Mouse (Mus musculus) intestine, embryonic 15.5 days (tissue): ENCODE measurements around the gene Ctns. TPM values are rescaled to one million over a fixed set of nuclear protein-coding genes. Genes with fewer than 3 reads are reported as not detected.
A peak's percentile ranks its signal among the peaks of the same experiment; 100 is the strongest.

Source experiments
- ATAC-seq: fragments of 200-750 bp; cut with Nextera tagmentation; 2 replicates; pipeline ENCODE4 v1.8.0; 2017; ENCODE audit warnings: moderate TSS enrichment, moderate library complexity
- H3K27ac ChIP-seq: fragments of 300-500 bp; sonication (generic); 2 replicates; pipeline ENCODE4 v1.5.1; 2015; ENCODE audit warnings: mild to moderate bottlenecking, inconsistent platforms
- H3K27me3 ChIP-seq: fragments of 300-500 bp; sonication (generic); replicated peaks from 2 replicates; pipeline ENCODE4 v1.6.1; 2015; ENCODE audit warnings: inconsistent platforms
- H3K36me3 ChIP-seq: fragments of 300-500 bp; sonication (generic); 2 replicates; pipeline ENCODE4 v1.6.1; 2015; ENCODE audit warnings: inconsistent platforms
- H3K4me1 ChIP-seq: fragments of 300-500 bp; sonication (generic); replicated peaks from 2 replicates; pipeline ENCODE4 v1.6.1; 2015; ENCODE audit warnings: inconsistent platforms
- H3K4me2 ChIP-seq: fragments of 300-500 bp; sonication (generic); replicated peaks from 2 replicates; pipeline ENCODE4 v1.6.1; 2015; ENCODE audit warnings: mild to moderate bottlenecking, inconsistent platforms
- H3K4me3 ChIP-seq: fragments of 300-500 bp; sonication (generic); replicated peaks from 2 replicates; pipeline ENCODE4 v1.5.1; 2015; ENCODE audit warnings: inconsistent platforms
- H3K9ac ChIP-seq: fragments of 300-500 bp; sonication (generic); 2 replicates; pipeline ENCODE4 v1.6.1; 2015; ENCODE audit warnings: inconsistent platforms
- H3K9me3 ChIP-seq: fragments of 300-500 bp; sonication (generic); 2 replicates; pipeline ENCODE4 v1.6.1; 2016; ENCODE audit warnings: inconsistent platforms
- WGBS: fragments of 180-500 bp; shearing (Covaris S2); methylation state at CpG from one replicate; pipeline ENCODE4 v1.1.7; 2015; 5-methylcytosine and 5-hydroxymethylcytosine counted together
- polyA plus RNA-seq: library from polyadenylated mRNA; unstranded; fragments of >200 nt; fragmentation: Nextera tagmentation; extraction: Ambion mirVana; gene quantifications from 2 replicates; pipeline ENCODE4 v1.2.1, GENCODE M21; 2015

The Ctns gene
- polyA plus RNA-seq, 1 experiment from 2014 or later: 23.8 TPM

GRCm38 (mm10) chr11:73187231-73187630 is 11.6 kb downstream of the Ctns start:
- Histone ChIP-seq H3K9me3 (no peaks in the 10 kb centered on the region), H3K4me1 (no peaks in the 10 kb centered on the region), H3K27ac (no peak overlapping the region), H3K36me3 (peaks cover 9% of the 10 kb centered on the region), H3K27me3 (no peaks in the 10 kb centered on the region), H3K9ac (no peak overlapping the region), H3K4me2 (no peak overlapping the region), H3K4me3 (no peak overlapping the region)
- WGBS: 91% methylated on average over 6 of the region's 6 CpGs
- ATAC-seq: no peak

- no peaks in the 10 kb centered on the region for H3K9me3 ChIP-seq
- no peak overlapping the region for H3K4me2 ChIP-seq
- no peak overlapping the region for H3K4me3 ChIP-seq
- H3K9ac ChIP-seq: no peak overlapping the region
- WGBS: 91% methylated on average over 10 of the region's 10 CpGs
- H3K27me3 ChIP-seq: no peaks in the 10 kb centered on the region
- no peak overlapping the region for H3K27ac ChIP-seq
- no peak for ATAC-seq
- H3K4me1 ChIP-seq: no peaks in the 10 kb centered on the region
- peaks cover 13% of the 10 kb centered on the region for H3K36me3 ChIP-seq
Observed at GRCm38 (mm10) chr11:73185872-73186615, 12.8 kb downstream of the Ctns start.

- H3K27me3 ChIP-seq: no peaks in the 10 kb centered on the region
- H3K9me3 ChIP-seq: no peaks in the 10 kb centered on the region
- H3K36me3 ChIP-seq: peaks cover 8% of the 10 kb centered on the region; the same call in 1 of the 2 replicates
- 4% methylated on average over 2 of the region's 2 CpGs for WGBS
- H3K4me3 ChIP-seq: peak overlapping the region; percentile 94
- ATAC-seq: peak; percentile 16
- H3K4me1 ChIP-seq: peaks cover 26% of the 10 kb centered on the region
- H3K27ac ChIP-seq: peak overlapping the region; percentile 97
- peak overlapping the region; percentile 78 for H3K9ac ChIP-seq
- peak overlapping the region; percentile 76 for H3K4me2 ChIP-seq
Observed at GRCm38 (mm10) chr11:73177895-73178294, 20.9 kb downstream of the Ctns start.

- Histone ChIP-seq H3K9ac (peak overlapping the region; percentile 78), H3K36me3 (peaks cover 8% of the 10 kb centered on the region; the same call in 1 of the 2 replicates), H3K9me3 (no peaks in the 10 kb centered on the region), H3K27me3 (no peaks in the 10 kb centered on the region), H3K4me2 (peak overlapping the region; percentile 76), H3K4me3 (peak overlapping the region; percentile 94), H3K27ac (peak overlapping the region; percentile 97), H3K4me1 (peaks cover 28% of the 10 kb centered on the region)
- peak; percentile 86 for ATAC-seq
- WGBS: under 1% methylated on average over 28 of the region's 28 CpGs
Observed at GRCm38 (mm10) chr11:73177509-73177875, 21.4 kb downstream of the Ctns start.

- Histone ChIP-seq H3K4me1 (peaks cover 30% of the 10 kb centered on the region), H3K27ac (peak within 1 kb of the TSS; percentile 97), H3K4me3 (peak within 1 kb of the TSS; percentile 94), H3K27me3 (no peaks in the 10 kb centered on the region), H3K9ac (peak within 1 kb of the TSS; percentile 78), H3K4me2 (peak within 1 kb of the TSS; percentile 78), H3K9me3 (no peaks in the 10 kb centered on the region), H3K36me3 (peaks cover 3% of the 10 kb centered on the region; the same call in 1 of the 2 replicates)
- ATAC-seq: peak; percentile 97
- under 1% methylated on average over 80 of the region's 81 CpGs for WGBS
Observed at GRCm38 (mm10) chr11:73176608-73177508, 22.0 kb downstream of the Ctns start, which contains the start of the genes Emc6 and Tax1bp3. Emc6 (minus strand) TSS chr11:73177037. Tax1bp3 (plus strand) TSS chr11:73177083.

- H3K36me3 ChIP-seq: peaks cover 3% of the 10 kb centered on the region; the same call in 1 of the 2 replicates
- peak overlapping the region; percentile 74 for H3K9ac ChIP-seq
- peak overlapping the region; percentile 94 for H3K4me3 ChIP-seq
- WGBS: under 1% methylated on average over 15 of the region's 15 CpGs
- no peak for ATAC-seq
- peaks cover 30% of the 10 kb centered on the region for H3K4me1 ChIP-seq
- H3K9me3 ChIP-seq: no peaks in the 10 kb centered on the region
- H3K27me3 ChIP-seq: no peaks in the 10 kb centered on the region
- peak overlapping the region; percentile 63; the same call in 1 of the 2 replicates for H3K27ac ChIP-seq
- H3K4me2 ChIP-seq: peak overlapping the region; percentile 78
Observed at GRCm38 (mm10) chr11:73176186-73176585, 22.7 kb downstream of the Ctns start.

GRCm38 (mm10) chr11:73175612-73176011 is 23.2 kb downstream of the Ctns start:
- H3K4me1 ChIP-seq: peaks cover 30% of the 10 kb centered on the region
- 0 out of 2 replicates have a peak overlapping the region, but pooled peaks have one; percentile 63 for H3K27ac ChIP-seq
- ATAC-seq: peak; percentile 31
- H3K9ac ChIP-seq: peak overlapping the region; percentile 74
- peak overlapping the region; percentile 78 for H3K4me2 ChIP-seq
- peak overlapping the region; percentile 94 for H3K4me3 ChIP-seq
- H3K27me3 ChIP-seq: no peaks in the 10 kb centered on the region
- H3K36me3 ChIP-seq: peaks cover 3% of the 10 kb centered on the region; the same call in 1 of the 2 replicates
- 28% methylated on average over 8 of the region's 8 CpGs for WGBS
- H3K9me3 ChIP-seq: no peaks in the 10 kb centered on the region

- peaks cover 15% of the 10 kb centered on the region for H3K4me1 ChIP-seq
- no peak overlapping the region for H3K27ac ChIP-seq
- ATAC-seq: no peak
- no peaks in the 10 kb centered on the region for H3K27me3 ChIP-seq
- no peaks in the 10 kb centered on the region for H3K9me3 ChIP-seq
- peaks cover 3% of the 10 kb centered on the region; the same call in 1 of the 2 replicates for H3K36me3 ChIP-seq
- no peak overlapping the region for H3K9ac ChIP-seq
- no peak overlapping the region for H3K4me3 ChIP-seq
- no peak overlapping the region for H3K4me2 ChIP-seq
- 38% methylated on average over 5 of the region's 5 CpGs for WGBS
Observed at GRCm38 (mm10) chr11:73172186-73172585, 26.7 kb downstream of the Ctns start.

- Histone ChIP-seq H3K27me3 (no peaks in the 10 kb centered on the region), H3K9ac (no peak overlapping the region), H3K4me3 (no peak overlapping the region), H3K4me1 (peaks cover 4% of the 10 kb centered on the region; the same call in 1 of the 2 replicates), H3K4me2 (no peak overlapping the region), H3K27ac (no peak overlapping the region), H3K36me3 (peaks cover 3% of the 10 kb centered on the region; the same call in 1 of the 2 replicates), H3K9me3 (no peaks in the 10 kb centered on the region)
- ATAC-seq: peak; percentile 60; the same call in 1 of the 2 replicates
- WGBS: 43% methylated on average over 4 of the region's 4 CpGs
Observed at GRCm38 (mm10) chr11:73169231-73169630, 29.6 kb downstream of the Ctns start.

- H3K27ac ChIP-seq: no peak overlapping the region
- H3K4me1 ChIP-seq: peaks cover 4% of the 10 kb centered on the region; the same call in 1 of the 2 replicates
- no peaks in the 10 kb centered on the region for H3K36me3 ChIP-seq
- 88% methylated on average over 6 of the region's 6 CpGs for WGBS
- no peaks in the 10 kb centered on the region for H3K9me3 ChIP-seq
- no peak overlapping the region for H3K9ac ChIP-seq
- no peak for ATAC-seq
- H3K4me2 ChIP-seq: no peak overlapping the region
- H3K4me3 ChIP-seq: no peak overlapping the region
- H3K27me3 ChIP-seq: no peaks in the 10 kb centered on the region
Observed at GRCm38 (mm10) chr11:73168576-73168975, 30.3 kb downstream of the Ctns start.

GRCm38 (mm10) chr11:73168071-73168470 is 30.8 kb downstream of the Ctns start:
- no peak overlapping the region for H3K4me2 ChIP-seq
- 87% methylated on average over 8 of the region's 8 CpGs for WGBS
- no peak for ATAC-seq
- H3K27me3 ChIP-seq: no peaks in the 10 kb centered on the region
- H3K27ac ChIP-seq: no peak overlapping the region
- peaks cover 4% of the 10 kb centered on the region; the same call in 1 of the 2 replicates for H3K4me1 ChIP-seq
- H3K9ac ChIP-seq: no peak overlapping the region
- no peaks in the 10 kb centered on the region for H3K9me3 ChIP-seq
- H3K36me3 ChIP-seq: no peaks in the 10 kb centered on the region
- H3K4me3 ChIP-seq: no peak overlapping the region

GRCm38 (mm10) chr11:73162284-73162683 is 36.6 kb downstream of the Ctns start:
- Histone ChIP-seq H3K9me3 (no peaks in the 10 kb centered on the region), H3K4me1 (peaks cover 3% of the 10 kb centered on the region; the same call in 1 of the 2 replicates), H3K27ac (no peak overlapping the region), H3K4me3 (no peak overlapping the region), H3K36me3 (no peaks in the 10 kb centered on the region), H3K4me2 (no peak overlapping the region), H3K27me3 (peaks cover 22% of the 10 kb centered on the region), H3K9ac (no peak overlapping the region)
- 56% methylated on average over 5 of the region's 5 CpGs for WGBS
- ATAC-seq: no peak
